Mouse (Mus musculus) ES-E14 (cell line): ENCODE results near the gene Trpm3.

Experiments used
- CHD2 ChIP-seq: IDR thresholded peaks from 2 replicates; pipeline ENCODE4 v1.6.1; 2014; ENCODE audit warnings: mild to moderate bottlenecking, low read depth, low read length, inconsistent platforms
- HCFC1 ChIP-seq: IDR thresholded peaks from 2 replicates; pipeline ENCODE4 v1.6.1; 2012; ENCODE audit warnings: low read length, inconsistent platforms, borderline replicate concordance; ENCODE audit not compliant: insufficient read depth
- MAFK ChIP-seq: IDR thresholded peaks from 2 replicates; pipeline ENCODE4 v1.6.1; 2014; ENCODE audit warnings: mild to moderate bottlenecking, low read depth, low read length, inconsistent platforms; ENCODE audit not compliant: insufficient read depth
- ZC3H11A ChIP-seq: IDR thresholded peaks from 2 replicates; pipeline ENCODE4 v1.6.1; 2012; ENCODE audit warnings: low read depth, mild to moderate bottlenecking, inconsistent platforms, low read length, borderline replicate concordance

GRCm38 (mm10) chr19:22758496-22758895, 619.6 kb downstream of the Trpm3 start:
- TF ChIP-seq HCFC1 = no peak
- no peak for TF ChIP-seq CHD2
- TF ChIP-seq MAFK = no peak
- no peak for TF ChIP-seq ZC3H11A
